Mouse (Mus musculus) skeletal muscle tissue, adult 2 months (tissue): ENCODE data around the gene Rcan1.
A peak's percentile ranks its signal among the peaks of the same experiment; 100 is the strongest.

Experiments
- DNase-seq: peaks from one replicate; pipeline ENCODE4 v3.0.0-alpha.2; 2012; ENCODE audit warnings: low read depth, low spot score

Rcan1 gene

GRCm38 (mm10) chr16:92401206-92401605 lies 69.5 kb downstream of the Rcan1 start:
- no peak for DNase-seq

- DNase-seq = peak; percentile 79
Measured at GRCm38 (mm10) chr16:92399490-92400458, 70.9 kb downstream of the Rcan1 start.

DNA sequence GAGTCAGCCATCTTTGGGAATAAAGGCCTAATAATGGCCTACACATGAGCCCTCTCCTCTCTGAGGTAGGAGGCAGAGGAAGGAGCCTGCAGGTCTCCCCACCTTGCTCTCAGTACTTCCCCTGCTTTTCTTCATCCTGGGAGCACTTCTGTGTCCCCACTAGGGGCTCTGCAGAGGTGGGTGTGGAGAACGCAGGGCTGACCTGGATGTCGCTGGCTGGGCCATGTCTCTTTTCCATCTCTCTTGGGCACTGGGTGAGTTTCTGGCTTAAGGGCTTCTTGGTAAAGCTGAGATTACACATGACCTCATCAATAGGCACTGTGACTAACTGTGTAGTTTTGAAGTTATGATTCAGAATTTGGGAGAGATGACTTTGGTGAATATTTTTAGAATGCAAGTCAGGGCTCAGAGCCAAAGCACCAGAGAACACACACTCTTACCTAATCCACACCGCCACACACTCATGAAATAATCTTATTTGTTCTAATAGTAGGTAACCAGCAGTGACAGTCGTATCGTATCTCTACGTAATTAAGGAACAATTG lies 72.0 kb downstream of the Rcan1 start:
- DNase-seq = no peak

GRCm38 (mm10) chr16:92397745-92398573 lies 72.7 kb downstream of the Rcan1 start:
- DNase-seq = no peak

- DNase-seq = no peak
Measured at GRCm38 (mm10) chr16:92393732-92394131, 76.9 kb downstream of the Rcan1 start.

- DNase-seq = no peak
Measured at GRCm38 (mm10) chr16:92387692-92388091, 83.0 kb downstream of the Rcan1 start.

GRCm38 (mm10) chr16:92385062-92385461 lies 85.6 kb downstream of the Rcan1 start:
- peak; percentile 66 for DNase-seq

- no peak for DNase-seq
Measured at GRCm38 (mm10) chr16:92383412-92383811, 87.3 kb downstream of the Rcan1 start.

- no peak for DNase-seq
Measured at GRCm38 (mm10) chr16:92382508-92382907, 88.2 kb downstream of the Rcan1 start.

DNA sequence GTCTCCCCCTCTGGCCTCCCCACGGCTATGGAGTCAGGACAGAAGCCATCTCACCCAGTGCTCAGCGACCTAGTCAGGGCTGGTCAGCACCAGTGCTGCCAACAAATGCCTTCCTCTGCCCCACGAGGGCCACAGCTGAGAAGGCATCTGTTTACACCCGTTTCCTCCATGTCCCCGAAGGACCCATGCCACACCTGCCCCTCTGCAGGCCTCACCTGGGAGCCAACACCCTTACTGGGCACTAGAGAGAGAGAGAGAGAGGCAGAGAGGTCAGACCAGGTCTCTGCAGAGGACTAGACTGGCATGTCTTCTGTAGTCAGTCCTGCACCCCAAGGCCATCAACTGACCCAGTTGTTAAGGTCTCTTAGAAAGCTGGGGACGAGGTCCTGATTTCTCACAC lies 89.6 kb downstream of the Rcan1 start:
- no peak for DNase-seq

- DNase-seq = no peak
Measured at GRCm38 (mm10) chr16:92376976-92377375, 93.7 kb downstream of the Rcan1 start.

DNA sequence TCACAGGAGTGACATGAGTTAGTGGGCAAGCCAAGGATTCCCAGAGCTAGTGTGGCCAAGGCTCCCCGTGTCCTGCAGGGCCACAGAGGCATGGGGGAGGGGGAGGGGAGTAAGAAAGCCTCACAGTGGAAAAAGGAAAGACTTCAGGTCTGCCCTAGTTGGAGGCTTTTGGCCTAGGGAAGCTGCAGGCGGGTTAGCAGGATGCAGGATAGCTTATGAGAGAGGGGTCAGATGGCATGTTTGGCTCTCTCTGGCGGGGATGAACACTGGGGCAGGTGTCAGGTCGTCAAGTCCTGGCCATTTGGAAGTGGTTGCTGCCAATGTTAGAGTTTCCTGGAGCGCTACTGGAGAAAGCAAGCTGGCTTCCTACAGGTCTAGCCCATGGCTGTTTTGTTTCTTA lies 99.0 kb downstream of the Rcan1 start:
- DNase-seq = no peak

GRCm38 (mm10) chr16:92369260-92369659 lies 101.4 kb downstream of the Rcan1 start:
- DNase-seq = peak; percentile 27

DNA sequence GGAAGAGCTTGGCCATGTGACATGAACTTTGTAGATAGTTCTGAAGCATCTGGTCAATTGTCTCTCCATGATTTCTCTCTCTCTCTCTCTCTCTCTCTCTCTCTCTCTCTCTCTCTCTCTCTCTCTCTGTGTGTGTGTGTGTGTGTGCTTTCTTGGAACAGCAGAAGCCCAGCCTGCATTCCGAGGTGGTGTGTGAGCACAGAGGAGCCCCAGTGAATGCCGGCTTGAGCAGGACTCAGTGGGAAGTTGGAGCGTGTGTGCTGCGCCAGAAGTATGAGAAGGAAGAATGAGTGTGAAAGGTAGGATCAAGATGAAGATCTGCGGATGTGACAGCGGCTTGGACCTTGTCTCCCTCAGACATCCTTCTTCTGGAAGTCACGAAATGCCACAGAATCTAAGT lies 105.2 kb downstream of the Rcan1 start:
- no peak for DNase-seq

DNA sequence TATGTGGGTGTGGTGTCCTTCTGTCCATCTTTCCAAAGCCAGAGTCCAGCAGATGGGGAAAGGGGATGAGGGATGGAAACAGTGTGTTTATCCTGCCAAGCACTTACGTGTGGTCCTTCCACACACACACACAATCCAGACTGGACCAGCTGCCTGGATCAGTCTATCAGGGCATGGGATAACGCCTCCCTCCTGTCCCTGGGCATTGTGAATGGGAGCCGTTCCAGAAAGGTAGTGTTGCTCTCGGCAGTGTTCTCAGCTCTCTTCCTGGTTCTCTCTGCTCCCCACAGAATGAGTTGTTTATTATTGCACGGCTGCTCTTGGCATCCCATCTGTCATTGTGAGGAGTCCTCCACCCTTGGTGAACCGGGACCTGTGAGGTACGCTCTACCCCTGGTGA lies 110.0 kb downstream of the Rcan1 start:
- DNase-seq = no peak

GRCm38 (mm10) chr16:92359229-92359628 lies 111.4 kb downstream of the Rcan1 start, which contains the start of gene Kcne1:
Gene Kcne1, minus strand, starts transcription at chr16:92359468.
- DNase-seq = no peak

- DNase-seq = no peak
Measured at GRCm38 (mm10) chr16:92358734-92359133, 111.9 kb downstream of the Rcan1 start.

DNA sequence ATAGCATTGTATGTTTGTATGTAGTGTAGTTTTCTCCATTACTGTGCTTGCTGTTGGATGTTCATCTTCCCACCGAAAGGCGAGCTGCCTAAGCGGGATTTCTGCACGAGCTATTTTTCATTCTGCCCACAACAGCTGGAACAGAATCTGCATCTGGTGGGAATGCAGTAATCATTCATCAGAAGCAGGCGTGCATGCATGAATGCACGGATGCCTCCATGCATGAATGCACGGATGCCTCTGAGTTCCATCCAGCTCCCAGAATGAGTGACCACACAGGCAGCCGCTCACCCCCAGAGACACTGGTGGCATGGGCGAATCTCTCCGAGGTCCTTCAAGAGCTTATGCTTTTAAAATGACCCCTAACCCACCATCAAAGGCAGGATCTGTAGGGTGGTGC lies 113.1 kb downstream of the Rcan1 start:
- no peak for DNase-seq

- DNase-seq = no peak
Measured at GRCm38 (mm10) chr16:92357023-92357422, 113.6 kb downstream of the Rcan1 start.

- DNase-seq = no peak
Measured at GRCm38 (mm10) chr16:92355982-92356381, 114.7 kb downstream of the Rcan1 start.

GRCm38 (mm10) chr16:92355366-92355765 lies 115.3 kb downstream of the Rcan1 start:
- no peak for DNase-seq

GRCm38 (mm10) chr16:92353897-92354296 lies 116.8 kb downstream of the Rcan1 start:
- DNase-seq = no peak
